ENCODE assay signal across 8 mouse cellular contexts in the genomic region with DNA sequence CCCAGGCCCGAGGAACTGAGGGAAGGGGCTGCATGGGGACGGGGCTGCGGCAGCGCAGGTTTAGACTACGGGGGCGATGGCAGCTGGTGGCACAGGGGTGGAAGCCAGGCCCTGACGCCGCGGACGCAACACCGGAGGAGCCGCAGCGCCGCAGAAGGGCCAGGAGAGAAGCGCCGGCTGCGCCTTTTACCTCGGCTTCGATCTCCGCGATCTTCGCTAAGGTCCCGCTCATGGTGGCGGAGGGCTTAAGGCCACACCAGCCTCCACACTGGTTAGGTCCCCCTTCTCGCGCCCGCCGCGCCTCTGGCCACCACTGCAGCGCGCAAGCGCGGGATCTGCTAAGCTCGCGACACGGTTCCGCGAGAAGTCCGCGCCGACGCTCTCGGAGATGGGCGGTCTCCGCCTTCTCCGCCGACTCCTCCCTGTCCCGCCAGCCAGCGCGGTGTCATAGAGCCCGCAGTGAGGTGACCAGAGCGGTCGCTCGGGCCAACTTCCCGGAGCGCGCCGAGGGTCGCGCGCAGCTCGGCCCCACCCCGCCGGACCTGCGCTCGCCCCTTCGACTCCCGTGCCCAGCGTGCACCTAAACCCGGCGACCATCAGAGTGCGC. TPM values are rescaled to one million over a fixed set of nuclear protein-coding genes. Genes with fewer than 3 reads are reported as not detected.
DNase-seq lines count a peak whose midpoint lies in the region; ATAC-seq and TF ChIP-seq lines count a peak whose summit lies in the region.

A gene (minus strand): TSS at position 337 of the 607 bp plus-strand sequence.

- no peaks in the 10 kb centered on the region for H3K27me3 ChIP-seq in embryonic facial prominence, embryonic 15.5 days
- H3K27me3 ChIP-seq in limb, embryonic 14.5 days (ENCODE audit: control insufficient read depth, insufficient read depth, low read length), result no peaks in the 10 kb centered on the region
- H3K27me3 ChIP-seq in midbrain, postnatal 0 days (ENCODE audit: insufficient read depth, low read length), result no peaks in the 10 kb centered on the region

- WGBS in bone marrow, adult 2 months, result under 1% methylated on average over 72 of the region's 72 CpGs
- under 1% methylated on average over 70 of the region's 72 CpGs for WGBS in embryonic facial prominence, embryonic 15.5 days
- WGBS in limb, embryonic 14.5 days, result under 1% methylated on average over 49 of the region's 72 CpGs
- WGBS in midbrain, postnatal 0 days, result under 1% methylated on average over 58 of the region's 72 CpGs

- peak; percentile 97 for TF ChIP-seq POLR2A in bone marrow, adult 2 months (IDR thresholded peaks at IDR 0.05; ENCODE audit: borderline replicate concordance, control insufficient read depth, low read depth, low read length)
- peak; percentile 94 for TF ChIP-seq POLR2A in limb, embryonic 14.5 days (IDR thresholded peaks at IDR 0.05; ENCODE audit: borderline replicate concordance, extremely low read depth, insufficient read depth, insufficient read length)

- H3K4me3 ChIP-seq in bone marrow, adult 2 months (replicated peaks; ENCODE audit: control insufficient read depth, low read depth, low read length), result peak within 1 kb of the TSS; percentile 99
- H3K4me3 ChIP-seq in embryonic facial prominence, embryonic 15.5 days (replicated peaks), result peak within 1 kb of the TSS; percentile 82
- peak within 1 kb of the TSS; percentile 90 for H3K4me3 ChIP-seq in limb, embryonic 14.5 days (replicated peaks; ENCODE audit: low read length)
- H3K4me3 ChIP-seq in midbrain, postnatal 0 days (ENCODE audit: low read depth, low read length), result peak within 1 kb of the TSS; percentile 84

- H3K9ac ChIP-seq in embryonic facial prominence, embryonic 15.5 days, result peak within 1 kb of the TSS; percentile 100
- H3K9ac ChIP-seq in limb, embryonic 14.5 days (ENCODE audit: low read depth, low read length, severe bottlenecking), result peak within 1 kb of the TSS; percentile 98
- H3K9ac ChIP-seq in midbrain, postnatal 0 days (replicated peaks; ENCODE audit: low read length, poor library complexity, severe bottlenecking), result peak within 1 kb of the TSS; percentile 73

- DNase-seq in 416B (ENCODE audit: low read depth), result peak; percentile 96
- peak; percentile 90 for DNase-seq in heart, adult 8-10 months (ENCODE audit: low spot score)
- peak; percentile 92 for DNase-seq in kidney, adult 9 months
- DNase-seq in limb, embryonic 14.5 days (ENCODE audit: low spot score), result peak; percentile 98
- peak; percentile 99 for DNase-seq in midbrain, postnatal 0 days (ENCODE audit: low spot score)
- DNase-seq in spleen, postnatal 14 days (ENCODE audit: low spot score in 2 of 2), result peak; percentile 86 to 90

- no peaks in the 10 kb centered on the region for H3K4me1 ChIP-seq in bone marrow, adult 2 months (ENCODE audit: control insufficient read depth, insufficient read depth, low read length)
- peaks cover 15% of the 10 kb centered on the region for H3K4me1 ChIP-seq in embryonic facial prominence, embryonic 15.5 days
- 0 out of 2 replicates have a peak, but pooled peaks cover 3% of the 10 kb centered on the region for H3K4me1 ChIP-seq in limb, embryonic 14.5 days (ENCODE audit: control insufficient read depth, insufficient read depth, low read length)
- no peaks in the 10 kb centered on the region; the same call in 1 of the 2 replicates for H3K4me1 ChIP-seq in midbrain, postnatal 0 days (ENCODE audit: insufficient read depth, low read length)

- H3K36me3 ChIP-seq in embryonic facial prominence, embryonic 15.5 days, result peaks cover 25% of the 10 kb centered on the region
- peaks cover 31% of the 10 kb centered on the region for H3K36me3 ChIP-seq in limb, embryonic 14.5 days (ENCODE audit: control insufficient read depth, insufficient read depth, low read length)
- peaks cover 19% of the 10 kb centered on the region for H3K36me3 ChIP-seq in midbrain, postnatal 0 days (ENCODE audit: insufficient read depth, low read length)

- no peaks in the 10 kb centered on the region for H3K9me3 ChIP-seq in embryonic facial prominence, embryonic 15.5 days (replicated peaks)
- no peaks in the 10 kb centered on the region for H3K9me3 ChIP-seq in limb, embryonic 14.5 days (ENCODE audit: control insufficient read depth, low read length)
- no peaks in the 10 kb centered on the region for H3K9me3 ChIP-seq in midbrain, postnatal 0 days (ENCODE audit: low read length)

- TF ChIP-seq CTCF in bone marrow, adult 2 months (IDR thresholded peaks at IDR 0.05; ENCODE audit: control insufficient read depth, insufficient read depth, low read length), result no peak
- TF ChIP-seq CTCF in midbrain, postnatal 0 days (IDR thresholded peaks at IDR 0.05), result peak; percentile 21; the same call in 1 of the 2 replicates

- H3K4me2 ChIP-seq in embryonic facial prominence, embryonic 15.5 days (replicated peaks), result peak within 1 kb of the TSS; percentile 63
- H3K4me2 ChIP-seq in limb, embryonic 14.5 days (replicated peaks; ENCODE audit: low read depth, low read length, severe bottlenecking), result peak within 1 kb of the TSS; percentile 63
- H3K4me2 ChIP-seq in midbrain, postnatal 0 days (ENCODE audit: low read depth, low read length, poor library complexity, severe bottlenecking), result peak within 1 kb of the TSS; percentile 67

- peak within 1 kb of the TSS; percentile 91 for H3K27ac ChIP-seq in bone marrow, adult 2 months (ENCODE audit: control insufficient read depth, insufficient read depth, low read depth, low read length, poor library complexity)
- peak within 1 kb of the TSS; percentile 97 for H3K27ac ChIP-seq in embryonic facial prominence, embryonic 15.5 days (replicated peaks)
- H3K27ac ChIP-seq in limb, embryonic 14.5 days (replicated peaks; ENCODE audit: low read depth, low read length), result peak within 1 kb of the TSS; percentile 96
- H3K27ac ChIP-seq in midbrain, postnatal 0 days (ENCODE audit: low read depth, low read length), result peak within 1 kb of the TSS; percentile 86

- ATAC-seq in embryonic facial prominence, embryonic 15.5 days (ENCODE audit: insufficient number of reproducible peaks, low FRiP score, low TSS enrichment, low read depth), result peak; percentile 98
- peak; percentile 98 for ATAC-seq in limb, embryonic 14.5 days (ENCODE audit: low FRiP score, low read depth)
- peak; percentile 99 for ATAC-seq in midbrain, postnatal 0 days (ENCODE audit: low FRiP score)

RNA-seq across cellular contexts. Expression of the gene that starts here (rescaled TPM):
- 50.8 and 78.5 TPM in 2 replicates for polyA plus RNA-seq in bone marrow, adult 2 months (2011; ENCODE audit: insufficient read depth, insufficient read length, low replicate concordance, missing spikeins)
- polyA plus RNA-seq in embryonic facial prominence, embryonic 15.5 days (2015; fragmentation: Nextera tagmentation; extraction: Ambion mirVana), result 188 and 201 TPM in 2 replicates
- 10 to 100 TPM; 53.6 to 60.6 (median 58.8) TPM for total RNA-seq in heart, adult 8-10 months (2022)
- polyA plus RNA-seq in limb, embryonic 14.5 days (2012; rRNA removed), result 59.7 and 73.8 TPM in 2 replicates
- polyA plus RNA-seq in limb, embryonic 14.5 days (2014; fragmentation: Nextera tagmentation; extraction: Ambion mirVana), result 186 and 187 TPM in 2 replicates
- 80.6 and 93.1 TPM in 2 replicates for total RNA-seq in midbrain, postnatal 0 days (2014; rRNA removed)
- polyA plus RNA-seq in midbrain, postnatal 0 days (2015; fragmentation: Nextera tagmentation; extraction: Ambion mirVana), result 183 and 190 TPM in 2 replicates

Comparison
In these comparisons a context has a peak if more than half of its experiments do, and no peak if none do; other contexts are left out.
1. Peak in every context shown above with its lines: DNase-seq, ATAC-seq, H3K4me3 ChIP-seq and H3K27ac ChIP-seq.